Mouse (Mus musculus) intestine, postnatal 0 days (tissue): ENCODE results near the gene Espl1. TPM values are rescaled to one million over a fixed set of nuclear protein-coding genes. Genes with fewer than 3 reads are reported as not detected.
A peak's percentile ranks its signal among the peaks of the same experiment; 100 is the strongest.

ENCODE experiments used
- ATAC-seq: fragments of 200-750 bp; cut with Nextera tagmentation; 2 replicates; pipeline ENCODE4 v1.8.0; 2017; ENCODE audit warnings: mild to moderate bottlenecking, moderate TSS enrichment, moderate library complexity
- H3K27ac ChIP-seq: fragments of 300-500 bp; sonication (generic); 2 replicates; pipeline ENCODE4 v1.5.1; 2014; ENCODE audit warnings: mild to moderate bottlenecking, low read depth, low read length, moderate library complexity
- H3K27me3 ChIP-seq: fragments of 300-500 bp; sonication (generic); replicated peaks from 2 replicates; pipeline ENCODE4 v1.6.1; 2014; ENCODE audit warnings: low read length, mixed read lengths; ENCODE audit not compliant: control insufficient read depth, insufficient read depth
- H3K36me3 ChIP-seq: fragments of 300-500 bp; sonication (generic); 2 replicates; pipeline ENCODE4 v1.6.1; 2014; ENCODE audit warnings: mild to moderate bottlenecking, moderate library complexity; ENCODE audit not compliant: control insufficient read depth, insufficient read depth
- H3K4me1 ChIP-seq: fragments of 300-500 bp; sonication (generic); replicated peaks from 2 replicates; pipeline ENCODE4 v1.6.1; 2014; ENCODE audit warnings: antibody characterized with exemption, low read length, mixed read lengths; ENCODE audit not compliant: control insufficient read depth, insufficient read depth
- H3K4me2 ChIP-seq: fragments of 300-500 bp; sonication (generic); replicated peaks from 2 replicates; pipeline ENCODE4 v1.6.1; 2014; ENCODE audit warnings: low read depth, mild to moderate bottlenecking, moderate library complexity
- H3K4me3 ChIP-seq: fragments of 300-500 bp; sonication (generic); 2 replicates; pipeline ENCODE4 v1.5.1; 2014; ENCODE audit warnings: low read depth, low read length
- H3K9ac ChIP-seq: fragments of 300-500 bp; sonication (generic); 2 replicates; pipeline ENCODE4 v1.6.1; 2014; ENCODE audit warnings: mild to moderate bottlenecking, low read depth, low read length
- H3K9me3 ChIP-seq: fragments of 300-500 bp; sonication (generic); 2 replicates; pipeline ENCODE4 v1.6.1; 2016; ENCODE audit warnings: mixed run types; ENCODE audit not compliant: control insufficient read depth
- CTCF ChIP-seq: sonication (generic); IDR thresholded peaks from 2 replicates; pipeline ENCODE4 v1.5.1; 2016; ENCODE audit warnings: low read depth, mild to moderate bottlenecking, control low read depth, antibody characterized with exemption, moderate library complexity
- WGBS: fragments of 180-500 bp; shearing (Covaris S2); extraction: QIAGEN DNeasy Blood & Tissue Kit; methylation state at CpG from one replicate; pipeline ENCODE4 v1.1.7; 2014; 5-methylcytosine and 5-hydroxymethylcytosine counted together
- polyA plus RNA-seq: library from polyadenylated mRNA; unstranded; fragments of >200 nt; fragmentation: Nextera tagmentation; extraction: Ambion mirVana; gene quantifications from 2 replicates; pipeline ENCODE4 v1.2.1, GENCODE M21; 2015

Gene Espl1
- 4.7 and 5.4 TPM in 2 replicates for polyA plus RNA-seq

GRCm38 (mm10) chr15:102295633-102296367 is at the start of gene Espl1:
TSS of gene Espl1 (plus strand) at chr15:102296266.
- Histone ChIP-seq H3K36me3 (peaks cover 7% of the 10 kb centered on the region), H3K4me2 (peak within 1 kb of the TSS; percentile 97), H3K27ac (no peak within 1 kb of the TSS), H3K4me3 (peak within 1 kb of the TSS; percentile 73), H3K9ac (peak within 1 kb of the TSS; percentile 51; the same call in 1 of the 2 replicates), H3K27me3 (no peaks in the 10 kb centered on the region), H3K9me3 (no peaks in the 10 kb centered on the region), H3K4me1 (peaks cover 4% of the 10 kb centered on the region; the same call in 1 of the 2 replicates)
- TF ChIP-seq CTCF, result no peak
- ATAC-seq, result peak; percentile 94
- 6% methylated on average over 25 of the region's 25 CpGs for WGBS

GRCm38 (mm10) chr15:102246866-102247251 is 49.2 kb upstream of the Espl1 start:
- Histone ChIP-seq H3K4me3 (peak overlapping the region; percentile 75), H3K27ac (peak overlapping the region; percentile 91), H3K4me2 (peak overlapping the region; percentile 97), H3K27me3 (no peaks in the 10 kb centered on the region), H3K9me3 (no peaks in the 10 kb centered on the region), H3K36me3 (no peaks in the 10 kb centered on the region), H3K9ac (peak overlapping the region; percentile 47), H3K4me1 (peaks cover 13% of the 10 kb centered on the region)
- no peak; the same call in 1 of the 2 replicates for TF ChIP-seq CTCF
- peak; percentile 79 for ATAC-seq
- WGBS, result under 1% methylated on average over 32 of the region's 35 CpGs

GRCm38 (mm10) chr15:102247252-102248130 is 48.6 kb upstream of the Espl1 start:
- Histone ChIP-seq H3K4me1 (peaks cover 13% of the 10 kb centered on the region), H3K36me3 (no peaks in the 10 kb centered on the region)
- under 1% methylated on average over 56 of the region's 65 CpGs for WGBS

GRCm38 (mm10) chr15:102248131-102248811 is 47.8 kb upstream of the Espl1 start:
- Histone ChIP-seq H3K4me1 (peaks cover 13% of the 10 kb centered on the region), H3K4me3 (peak overlapping the region; percentile 75), H3K27ac (peak overlapping the region; percentile 91; the same call in 1 of the 2 replicates), H3K36me3 (no peaks in the 10 kb centered on the region), H3K27me3 (no peaks in the 10 kb centered on the region), H3K4me2 (peak overlapping the region; percentile 97), H3K9ac (peak overlapping the region; percentile 47; the same call in 1 of the 2 replicates), H3K9me3 (no peaks in the 10 kb centered on the region)
- ATAC-seq, result no peak
- WGBS, result 28% methylated on average over 8 of the region's 8 CpGs
- no peak for TF ChIP-seq CTCF

More at GRCm38 (mm10) chr15:102247252-102248130, 48.6 kb upstream of the Espl1 start:
- Histone ChIP-seq H3K27ac (peak overlapping the region; percentile 91), H3K27me3 (no peaks in the 10 kb centered on the region), H3K9me3 (no peaks in the 10 kb centered on the region), H3K9ac (peak overlapping the region; percentile 47), H3K4me3 (peak overlapping the region; percentile 75), H3K4me2 (peak overlapping the region; percentile 97)
- ATAC-seq, result peak; percentile 34
- TF ChIP-seq CTCF, result no peak

- no peak overlapping the region; the same call in 1 of the 2 replicates for H3K27ac ChIP-seq
- no peak overlapping the region for H3K9ac ChIP-seq
- H3K36me3 ChIP-seq, result no peaks in the 10 kb centered on the region
- TF ChIP-seq CTCF, result no peak
- peaks cover 13% of the 10 kb centered on the region for H3K4me1 ChIP-seq
- H3K27me3 ChIP-seq, result no peaks in the 10 kb centered on the region
- H3K4me3 ChIP-seq, result no peak overlapping the region
- peak overlapping the region; percentile 48; the same call in 1 of the 2 replicates for H3K4me2 ChIP-seq
- 48% methylated on average over 3 of the region's 3 CpGs for WGBS
- H3K9me3 ChIP-seq, result no peaks in the 10 kb centered on the region
- no peak for ATAC-seq
Measured at GRCm38 (mm10) chr15:102248812-102249191, 47.3 kb upstream of the Espl1 start.
